Comparison of ENCODE assay signal across 11 mouse cellular contexts in the genomic region with DNA sequence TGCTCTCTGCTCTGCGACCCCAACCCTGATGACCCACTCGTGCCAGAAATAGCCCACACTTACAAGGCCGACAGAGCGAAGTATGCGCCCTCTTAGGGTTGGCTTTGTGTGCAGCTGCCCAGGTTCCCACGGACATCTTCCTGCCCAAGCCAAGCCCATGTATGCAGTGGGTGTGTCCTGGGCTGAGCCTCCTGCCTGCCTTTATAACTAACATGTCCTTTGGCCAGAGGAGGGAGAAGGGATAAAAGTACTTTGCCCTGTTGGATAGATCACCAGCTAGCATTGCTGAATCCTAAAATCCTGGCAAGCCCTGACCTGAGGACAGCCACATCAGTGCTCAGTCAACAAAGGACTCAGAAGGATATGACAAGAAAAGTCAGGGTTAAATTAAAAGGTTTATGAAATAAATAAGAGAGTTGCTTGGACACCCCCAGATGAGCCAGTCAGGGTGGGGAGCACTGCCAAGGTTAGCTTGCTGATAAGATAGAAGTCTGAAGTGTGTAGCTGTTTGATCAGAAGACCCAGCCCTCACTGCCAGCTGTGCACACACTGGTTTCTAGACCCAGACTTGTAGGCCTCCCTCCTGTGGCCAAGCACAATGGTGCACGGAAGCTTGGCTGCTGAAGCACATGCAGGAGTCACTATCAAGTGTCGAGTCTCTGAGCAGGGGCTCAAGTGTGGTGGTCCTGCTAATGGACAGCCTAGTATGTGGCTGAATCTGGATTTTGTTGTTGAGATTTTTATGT. TPM values are rescaled to one million over a fixed set of nuclear protein-coding genes. Genes with fewer than 3 reads are reported as not detected.
DNase-seq lines count a peak whose midpoint lies in the region; ATAC-seq and TF ChIP-seq lines count a peak whose summit lies in the region.
"Had no signal": no experiment of that assay in that cellular context is flagged by ENCODE, and none has a peak within 500 bp of the region (broad histone marks: within the 10 kb centered on the region; RNA-seq: fewer than 3 reads in every experiment).

No protein-coding gene starts in this region.

- WGBS in forebrain, postnatal 0 days = 72% methylated on average over 8 of the region's 8 CpGs
- 70% methylated on average over 8 of the region's 8 CpGs for WGBS in forebrain, embryonic 12.5 days
- WGBS in neural tube, embryonic 11.5 days = 77% methylated on average over 8 of the region's 8 CpGs
- 83% methylated on average over 8 of the region's 8 CpGs for WGBS in neural tube, embryonic 15.5 days
- 70% methylated on average over 8 of the region's 8 CpGs for WGBS in kidney, embryonic 16.5 days
- WGBS in stomach, embryonic 16.5 days = 54% methylated on average over 8 of the region's 8 CpGs
- WGBS in hindbrain, embryonic 10.5 days = 74% methylated on average over 8 of the region's 8 CpGs

- DNase-seq in forebrain, postnatal 0 days = no peak
- DNase-seq in neural tube, embryonic 11.5 days (ENCODE audit: low spot score) = peak; percentile 19
- no peak for DNase-seq in frontal cortex, postnatal 10 days (ENCODE audit: low spot score in 2 of 2)
- no peak for DNase-seq in hindbrain, embryonic 10.5 days (ENCODE audit: low spot score)

- no peak overlapping the region for H3K27ac ChIP-seq in forebrain, postnatal 0 days (ENCODE audit: low read depth, low read length)
- H3K27ac ChIP-seq in forebrain, embryonic 12.5 days = no peak overlapping the region
- no peak overlapping the region for H3K27ac ChIP-seq in neural tube, embryonic 11.5 days (ENCODE audit: low read depth, low read length)
- H3K27ac ChIP-seq in neural tube, embryonic 15.5 days (replicated peaks) = no peak overlapping the region
- no peak overlapping the region for H3K27ac ChIP-seq in kidney, embryonic 16.5 days (ENCODE audit: low read length)
- H3K27ac ChIP-seq in stomach, embryonic 16.5 days (ENCODE audit: low read length) = no peak overlapping the region
- no peak overlapping the region for H3K27ac ChIP-seq in hindbrain, embryonic 10.5 days
- H3K27ac ChIP-seq: hindbrain, embryonic 15.5 days; limb, embryonic 15.5 days; neural tube, embryonic 12.5 days had no signal

- H3K4me1 ChIP-seq in forebrain, postnatal 0 days (ENCODE audit: insufficient read depth) = peaks cover 2% of the 10 kb centered on the region; the same call in 1 of the 2 replicates
- H3K4me1 ChIP-seq in forebrain, embryonic 12.5 days = peaks cover 4% of the 10 kb centered on the region
- H3K4me1 ChIP-seq in neural tube, embryonic 11.5 days (ENCODE audit: control insufficient read depth, insufficient read depth, low read length) = peaks cover 2% of the 10 kb centered on the region; the same call in 1 of the 2 replicates
- peaks cover 6% of the 10 kb centered on the region for H3K4me1 ChIP-seq in neural tube, embryonic 15.5 days
- H3K4me1 ChIP-seq in kidney, embryonic 16.5 days (ENCODE audit: insufficient read depth, low read length) = peaks cover 4% of the 10 kb centered on the region
- no peaks in the 10 kb centered on the region for H3K4me1 ChIP-seq in stomach, embryonic 16.5 days (ENCODE audit: control insufficient read depth, insufficient read depth, low read length)
- H3K4me1 ChIP-seq in hindbrain, embryonic 10.5 days (replicated peaks) = peaks cover 7% of the 10 kb centered on the region

- H3K9me3 ChIP-seq in forebrain, postnatal 0 days (ENCODE audit: low read length) = no peaks in the 10 kb centered on the region
- no peaks in the 10 kb centered on the region for H3K9me3 ChIP-seq in forebrain, embryonic 12.5 days
- H3K9me3 ChIP-seq in neural tube, embryonic 11.5 days (ENCODE audit: control insufficient read depth, low read length) = no peaks in the 10 kb centered on the region
- no peaks in the 10 kb centered on the region for H3K9me3 ChIP-seq in neural tube, embryonic 15.5 days (replicated peaks)
- no peaks in the 10 kb centered on the region for H3K9me3 ChIP-seq in kidney, embryonic 16.5 days (ENCODE audit: low read length)
- no peaks in the 10 kb centered on the region for H3K9me3 ChIP-seq in stomach, embryonic 16.5 days (replicated peaks; ENCODE audit: control insufficient read depth, low read length)
- H3K9me3 ChIP-seq in hindbrain, embryonic 10.5 days = no peaks in the 10 kb centered on the region
- H3K9me3 ChIP-seq: hindbrain, embryonic 15.5 days; limb, embryonic 15.5 days; neural tube, embryonic 12.5 days had no signal

- H3K4me3 ChIP-seq in forebrain, postnatal 0 days (ENCODE audit: low read depth, low read length) = no peak overlapping the region
- H3K4me3 ChIP-seq in forebrain, embryonic 12.5 days (replicated peaks) = no peak overlapping the region
- no peak overlapping the region for H3K4me3 ChIP-seq in neural tube, embryonic 11.5 days (ENCODE audit: low read depth, low read length)
- no peak overlapping the region for H3K4me3 ChIP-seq in neural tube, embryonic 15.5 days (replicated peaks)
- H3K4me3 ChIP-seq in kidney, embryonic 16.5 days (ENCODE audit: low read length) = no peak overlapping the region
- no peak overlapping the region for H3K4me3 ChIP-seq in stomach, embryonic 16.5 days (replicated peaks; ENCODE audit: low read length)
- H3K4me3 ChIP-seq in hindbrain, embryonic 10.5 days = no peak overlapping the region
- H3K4me3 ChIP-seq: hindbrain, embryonic 15.5 days; limb, embryonic 15.5 days; neural tube, embryonic 12.5 days had no signal

- no peaks in the 10 kb centered on the region for H3K27me3 ChIP-seq in forebrain, postnatal 0 days (ENCODE audit: insufficient read depth, low read length)
- no peaks in the 10 kb centered on the region for H3K27me3 ChIP-seq in forebrain, embryonic 12.5 days
- no peaks in the 10 kb centered on the region for H3K27me3 ChIP-seq in neural tube, embryonic 11.5 days (ENCODE audit: control insufficient read depth, insufficient read depth, low read length)
- no peaks in the 10 kb centered on the region for H3K27me3 ChIP-seq in neural tube, embryonic 15.5 days (replicated peaks)
- no peaks in the 10 kb centered on the region for H3K27me3 ChIP-seq in kidney, embryonic 16.5 days (ENCODE audit: insufficient read depth, low read length)
- no peaks in the 10 kb centered on the region for H3K27me3 ChIP-seq in stomach, embryonic 16.5 days (ENCODE audit: control insufficient read depth, insufficient read depth, low read length)
- H3K27me3 ChIP-seq in hindbrain, embryonic 10.5 days (ENCODE audit: insufficient read depth, poor library complexity, severe bottlenecking) = no peaks in the 10 kb centered on the region
- H3K27me3 ChIP-seq: hindbrain, embryonic 15.5 days; limb, embryonic 15.5 days; neural tube, embryonic 12.5 days had no signal

- H3K9ac ChIP-seq in forebrain, postnatal 0 days = no peak overlapping the region
- no peak overlapping the region for H3K9ac ChIP-seq in forebrain, embryonic 12.5 days
- no peak overlapping the region for H3K9ac ChIP-seq in neural tube, embryonic 11.5 days (ENCODE audit: low read length)
- H3K9ac ChIP-seq in neural tube, embryonic 15.5 days (replicated peaks) = no peak overlapping the region
- no peak overlapping the region for H3K9ac ChIP-seq in kidney, embryonic 16.5 days (replicated peaks; ENCODE audit: low read length)
- no peak overlapping the region for H3K9ac ChIP-seq in stomach, embryonic 16.5 days (ENCODE audit: low read length)
- H3K9ac ChIP-seq: hindbrain, embryonic 15.5 days; limb, embryonic 15.5 days; neural tube, embryonic 12.5 days had no signal

- TF ChIP-seq CTCF in forebrain, postnatal 0 days (IDR thresholded peaks at IDR 0.05; ENCODE audit: low read depth) = peak; percentile 37; the same call in 1 of the 2 replicates

- no peak overlapping the region for H3K4me2 ChIP-seq in forebrain, postnatal 0 days (ENCODE audit: low read depth)
- H3K4me2 ChIP-seq in forebrain, embryonic 12.5 days = no peak overlapping the region
- no peak overlapping the region for H3K4me2 ChIP-seq in neural tube, embryonic 11.5 days (ENCODE audit: low read depth)
- H3K4me2 ChIP-seq in neural tube, embryonic 15.5 days = no peak overlapping the region
- H3K4me2 ChIP-seq in kidney, embryonic 16.5 days (replicated peaks; ENCODE audit: low read depth, low read length) = no peak overlapping the region
- H3K4me2 ChIP-seq in stomach, embryonic 16.5 days (ENCODE audit: low read depth, low read length) = no peak overlapping the region
- H3K4me2 ChIP-seq: hindbrain, embryonic 15.5 days; limb, embryonic 15.5 days; neural tube, embryonic 12.5 days had no signal

- no peak for ATAC-seq in forebrain, postnatal 0 days
- ATAC-seq in forebrain, embryonic 12.5 days (ENCODE audit: low FRiP score) = no peak
- no peak for ATAC-seq in neural tube, embryonic 11.5 days (ENCODE audit: insufficient read depth, low FRiP score, low TSS enrichment)
- ATAC-seq in neural tube, embryonic 15.5 days (ENCODE audit: low FRiP score) = no peak
- 0 out of 2 replicates have a peak, but pooled peaks have one; percentile 31 for ATAC-seq in kidney, embryonic 16.5 days (ENCODE audit: low FRiP score, low TSS enrichment)
- peak; percentile 71 for ATAC-seq in stomach, embryonic 16.5 days (ENCODE audit: insufficient read depth, low FRiP score)

- H3K36me3 ChIP-seq in forebrain, postnatal 0 days (ENCODE audit: insufficient read depth) = peaks cover 6% of the 10 kb centered on the region; the same call in 1 of the 2 replicates
- 0 out of 2 replicates have a peak, but pooled peaks cover 2% of the 10 kb centered on the region for H3K36me3 ChIP-seq in forebrain, embryonic 12.5 days (replicated peaks)
- H3K36me3 ChIP-seq in neural tube, embryonic 11.5 days (ENCODE audit: control insufficient read depth, insufficient read depth, low read length) = no peaks in the 10 kb centered on the region
- peaks cover 9% of the 10 kb centered on the region for H3K36me3 ChIP-seq in neural tube, embryonic 15.5 days
- no peaks in the 10 kb centered on the region; the same call in 1 of the 2 replicates for H3K36me3 ChIP-seq in kidney, embryonic 16.5 days (ENCODE audit: insufficient read depth, low read length)
- H3K36me3 ChIP-seq in stomach, embryonic 16.5 days (ENCODE audit: control insufficient read depth, insufficient read depth, low read length) = no peaks in the 10 kb centered on the region
- H3K36me3 ChIP-seq in hindbrain, embryonic 10.5 days = no peaks in the 10 kb centered on the region; the same call in none of the 2 replicates

RNA-seq across cellular contexts. Expression of a gene that starts 5.9 kb away (rescaled TPM):
- 72.6 and 77.8 TPM in 2 replicates for total RNA-seq in forebrain, postnatal 0 days (2014; rRNA removed)
- 101 and 130 TPM in 2 replicates for polyA plus RNA-seq in forebrain, postnatal 0 days (2015; fragmentation: Nextera tagmentation; extraction: Ambion mirVana)
- 137 and 140 TPM in 2 replicates for polyA plus RNA-seq in forebrain, embryonic 12.5 days (2016; fragmentation: Nextera tagmentation; extraction: Ambion mirVana)
- 149 and 156 TPM in 2 replicates for polyA plus RNA-seq in neural tube, embryonic 11.5 days (2014; fragmentation: Nextera tagmentation; extraction: Ambion mirVana)
- 131 and 142 TPM in 2 replicates for polyA plus RNA-seq in neural tube, embryonic 15.5 days (2015; fragmentation: Nextera tagmentation; extraction: Ambion mirVana)
- 123 and 132 TPM in 2 replicates for polyA plus RNA-seq in kidney, embryonic 16.5 days (2015; fragmentation: Nextera tagmentation; extraction: Ambion mirVana)
- 113 and 124 TPM in 2 replicates for polyA plus RNA-seq in stomach, embryonic 16.5 days (2015; fragmentation: Nextera tagmentation; extraction: Ambion mirVana)
- polyA plus RNA-seq in hindbrain, embryonic 10.5 days (2016; fragmentation: Nextera tagmentation; extraction: Ambion mirVana) = 140 and 160 TPM in 2 replicates

RNA-seq across cellular contexts. Expression of a gene that starts 20.2 kb away (rescaled TPM):
- 39.6 and 48.1 TPM in 2 replicates for total RNA-seq in forebrain, postnatal 0 days (2014; rRNA removed)
- 28.4 and 33.4 TPM in 2 replicates for polyA plus RNA-seq in forebrain, postnatal 0 days (2015; fragmentation: Nextera tagmentation; extraction: Ambion mirVana)
- polyA plus RNA-seq in forebrain, embryonic 12.5 days (2016; fragmentation: Nextera tagmentation; extraction: Ambion mirVana) = 24.8 and 26.2 TPM in 2 replicates
- 14.4 and 16.5 TPM in 2 replicates for polyA plus RNA-seq in neural tube, embryonic 11.5 days (2014; fragmentation: Nextera tagmentation; extraction: Ambion mirVana)
- polyA plus RNA-seq in neural tube, embryonic 15.5 days (2015; fragmentation: Nextera tagmentation; extraction: Ambion mirVana) = 33.0 and 34.1 TPM in 2 replicates
- 25.9 and 27.8 TPM in 2 replicates for polyA plus RNA-seq in kidney, embryonic 16.5 days (2015; fragmentation: Nextera tagmentation; extraction: Ambion mirVana)
- 24.9 and 25.3 TPM in 2 replicates for polyA plus RNA-seq in stomach, embryonic 16.5 days (2015; fragmentation: Nextera tagmentation; extraction: Ambion mirVana)
- polyA plus RNA-seq in hindbrain, embryonic 10.5 days (2016; fragmentation: Nextera tagmentation; extraction: Ambion mirVana) = 18.1 and 20.4 TPM in 2 replicates

RNA-seq across cellular contexts. Expression of a gene that starts 21.2 kb away (rescaled TPM):
- 0.38 and 3.5 TPM in 2 replicates for total RNA-seq in forebrain, postnatal 0 days (2014; rRNA removed)
- polyA plus RNA-seq in forebrain, postnatal 0 days (2015; fragmentation: Nextera tagmentation; extraction: Ambion mirVana) = 3.3 and 3.5 TPM in 2 replicates
- 2.5 and 3.7 TPM in 2 replicates for polyA plus RNA-seq in forebrain, embryonic 12.5 days (2016; fragmentation: Nextera tagmentation; extraction: Ambion mirVana)
- 17.4 and 20.5 TPM in 2 replicates for polyA plus RNA-seq in neural tube, embryonic 11.5 days (2014; fragmentation: Nextera tagmentation; extraction: Ambion mirVana)
- polyA plus RNA-seq in neural tube, embryonic 15.5 days (2015; fragmentation: Nextera tagmentation; extraction: Ambion mirVana) = 14.4 and 21.9 TPM in 2 replicates
- polyA plus RNA-seq in kidney, embryonic 16.5 days (2015; fragmentation: Nextera tagmentation; extraction: Ambion mirVana) = 33.0 and 42.8 TPM in 2 replicates
- polyA plus RNA-seq in stomach, embryonic 16.5 days (2015; fragmentation: Nextera tagmentation; extraction: Ambion mirVana) = 5.4 and 78.0 TPM in 2 replicates
- 5.7 and 6.5 TPM in 2 replicates for polyA plus RNA-seq in hindbrain, embryonic 10.5 days (2016; fragmentation: Nextera tagmentation; extraction: Ambion mirVana)

RNA-seq across cellular contexts. Expression of a gene that starts 55.4 kb away (rescaled TPM):
- 7.5 and 9.7 TPM in 2 replicates for total RNA-seq in forebrain, postnatal 0 days (2014; rRNA removed)
- polyA plus RNA-seq in forebrain, postnatal 0 days (2015; fragmentation: Nextera tagmentation; extraction: Ambion mirVana) = 4.6 and 6.0 TPM in 2 replicates
- polyA plus RNA-seq in forebrain, embryonic 12.5 days (2016; fragmentation: Nextera tagmentation; extraction: Ambion mirVana) = 7.7 and 8.4 TPM in 2 replicates
- polyA plus RNA-seq in neural tube, embryonic 11.5 days (2014; fragmentation: Nextera tagmentation; extraction: Ambion mirVana) = 5.0 and 6.2 TPM in 2 replicates
- polyA plus RNA-seq in neural tube, embryonic 15.5 days (2015; fragmentation: Nextera tagmentation; extraction: Ambion mirVana) = 6.5 and 8.5 TPM in 2 replicates
- polyA plus RNA-seq in kidney, embryonic 16.5 days (2015; fragmentation: Nextera tagmentation; extraction: Ambion mirVana) = 9.8 and 11.4 TPM in 2 replicates
- polyA plus RNA-seq in stomach, embryonic 16.5 days (2015; fragmentation: Nextera tagmentation; extraction: Ambion mirVana) = 9.6 and 10.1 TPM in 2 replicates
- polyA plus RNA-seq in hindbrain, embryonic 10.5 days (2016; fragmentation: Nextera tagmentation; extraction: Ambion mirVana) = 9.5 and 10.3 TPM in 2 replicates

Comparison
In these comparisons a context has a peak if more than half of its experiments do, and no peak if none do; other contexts are left out.
1. ATAC-seq: peak in kidney, embryonic 16.5 days (single experiment) and stomach, embryonic 16.5 days (single experiment); none in forebrain, postnatal 0 days (single experiment), forebrain, embryonic 12.5 days (single experiment), neural tube, embryonic 11.5 days (single experiment) and neural tube, embryonic 15.5 days (single experiment).